Mouse (Mus musculus) lung, postnatal 0 days (tissue): ENCODE results near the gene Cfap157. TPM values are rescaled to one million over a fixed set of nuclear protein-coding genes. Genes with fewer than 3 reads are reported as not detected.

Experiments
- ATAC-seq: fragments of 200-750 bp; cut with Nextera tagmentation; 2 replicates; pipeline ENCODE4 v1.8.0; 2017; ENCODE audit warnings: moderate library complexity
- DNase-seq: peaks from one replicate; pipeline ENCODE4 v3.0.0-alpha.2; 2016; ENCODE audit warnings: low spot score
- H3K27ac ChIP-seq: fragments of 300-500 bp; sonication (generic); 2 replicates; pipeline ENCODE4 v1.5.1; 2014; ENCODE audit warnings: antibody characterized with exemption, mild to moderate bottlenecking, low read length, mixed read lengths
- H3K27me3 ChIP-seq: fragments of 300-500 bp; sonication (generic); replicated peaks from 2 replicates; pipeline ENCODE4 v1.6.1; 2014; ENCODE audit warnings: low read length, mixed read lengths; ENCODE audit not compliant: insufficient read depth
- H3K36me3 ChIP-seq: fragments of 300-500 bp; sonication (generic); 2 replicates; pipeline ENCODE4 v1.6.1; 2014; ENCODE audit warnings: low read length, mixed read lengths; ENCODE audit not compliant: insufficient read depth
- H3K4me1 ChIP-seq: fragments of 300-500 bp; sonication (generic); 2 replicates; pipeline ENCODE4 v1.6.1; 2014; ENCODE audit warnings: antibody characterized with exemption, low read depth, low read length, mixed read lengths; ENCODE audit not compliant: insufficient read depth
- H3K4me2 ChIP-seq: fragments of 300-500 bp; sonication (generic); replicated peaks from 2 replicates; pipeline ENCODE4 v1.6.1; 2014; ENCODE audit warnings: low read depth, mild to moderate bottlenecking, low read length, moderate library complexity, mixed read lengths
- H3K4me3 ChIP-seq: fragments of 300-500 bp; sonication (generic); 2 replicates; pipeline ENCODE4 v1.5.1; 2014; ENCODE audit warnings: low read depth, low read length
- H3K9ac ChIP-seq: fragments of 300-500 bp; sonication (generic); replicated peaks from 2 replicates; pipeline ENCODE4 v1.6.1; 2014; ENCODE audit warnings: low read depth, mild to moderate bottlenecking
- H3K9me3 ChIP-seq: fragments of 300-500 bp; sonication (generic); 2 replicates; pipeline ENCODE4 v1.6.1; 2016; ENCODE audit warnings: low read length, mixed read lengths
- CTCF ChIP-seq: IDR thresholded peaks from 2 replicates; pipeline ENCODE4 v1.5.1; 2016; ENCODE audit warnings: antibody characterized with exemption, mild to moderate bottlenecking
- EP300 ChIP-seq: IDR thresholded peaks from 2 replicates; pipeline ENCODE4 v1.6.1; 2016; ENCODE audit warnings: antibody characterized with exemption, mild to moderate bottlenecking, control low read depth
- WGBS: fragments of 180-500 bp; shearing (Covaris S2); extraction: QIAGEN DNeasy Blood & Tissue Kit; methylation state at CpG from one replicate; pipeline ENCODE4 v1.1.7; 2014; 5-methylcytosine and 5-hydroxymethylcytosine counted together
- polyA plus RNA-seq: library from polyadenylated mRNA; unstranded; fragments of >200 nt; fragmentation: Nextera tagmentation; extraction: Ambion mirVana; gene quantifications from 2 replicates; pipeline ENCODE4 v1.2.1, GENCODE M21; 2015

Gene Cfap157
- polyA plus RNA-seq, 1 experiment from 2014 or later = 2.2 TPM

DNA sequence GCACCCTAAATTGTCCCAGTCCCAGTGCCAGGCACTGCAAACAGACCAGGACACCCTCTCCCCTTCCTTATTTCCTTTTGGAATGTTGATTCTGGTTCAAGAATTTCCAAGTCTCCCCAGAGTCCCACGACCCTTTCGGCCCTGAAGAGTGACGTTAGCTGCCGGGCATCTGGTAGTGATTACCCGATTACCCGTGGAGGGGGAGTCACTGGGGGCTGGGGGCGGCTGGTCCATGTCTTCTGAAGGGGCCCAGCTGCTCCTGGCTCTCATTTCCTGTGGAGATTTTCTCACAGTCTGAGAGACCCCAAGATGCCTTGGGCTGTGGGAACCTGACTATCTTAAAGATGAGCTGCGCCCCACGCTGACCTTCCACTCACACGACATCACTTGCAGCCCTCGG, 53.4 kb downstream of the Cfap157 start:
- 0 out of 2 replicates have a peak overlapping the region, but pooled peaks have one; percentile 0 for H3K4me3 ChIP-seq
- peaks cover 8% of the 10 kb centered on the region; the same call in 1 of the 2 replicates for H3K4me1 ChIP-seq
- TF ChIP-seq CTCF = no peak
- TF ChIP-seq EP300 = no peak
- H3K4me2 ChIP-seq = peak overlapping the region; percentile 54
- H3K9ac ChIP-seq = no peak overlapping the region
- WGBS = 17% methylated on average over 11 of the region's 11 CpGs
- no peaks in the 10 kb centered on the region for H3K27me3 ChIP-seq
- no peaks in the 10 kb centered on the region for H3K36me3 ChIP-seq
- ATAC-seq (no peak), DNase-seq (peak; percentile 58)
- H3K9me3 ChIP-seq = no peaks in the 10 kb centered on the region
- peak overlapping the region; percentile 83 for H3K27ac ChIP-seq

DNA sequence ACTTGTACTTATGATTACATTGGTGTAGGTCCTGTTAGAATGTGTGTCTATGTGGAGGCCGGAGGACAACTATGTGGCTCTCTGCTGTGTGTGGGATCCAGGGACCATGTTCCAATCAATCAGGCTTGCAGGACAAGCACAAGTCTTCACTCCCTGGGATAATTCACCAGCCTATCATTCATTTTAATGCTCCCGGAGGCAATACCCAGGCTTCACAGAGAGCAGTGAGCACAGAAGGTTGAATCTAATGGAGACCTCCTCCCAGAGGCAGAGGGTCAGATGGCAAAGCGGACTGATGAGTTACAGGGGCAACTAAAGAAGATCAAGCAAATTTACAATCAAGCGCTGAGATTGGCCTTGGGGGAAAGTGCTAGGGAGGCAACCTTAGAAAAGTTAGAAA, 54.7 kb downstream of the Cfap157 start:
- H3K4me2 ChIP-seq = peak overlapping the region; percentile 54
- ATAC-seq (no peak), DNase-seq (no peak)
- H3K9me3 ChIP-seq = no peaks in the 10 kb centered on the region
- 47% methylated on average over 4 of the region's 4 CpGs for WGBS
- no peaks in the 10 kb centered on the region for H3K36me3 ChIP-seq
- TF ChIP-seq CTCF = no peak
- no peak for TF ChIP-seq EP300
- H3K27me3 ChIP-seq = no peaks in the 10 kb centered on the region
- H3K4me3 ChIP-seq = peak overlapping the region; percentile 48; the same call in 1 of the 2 replicates
- H3K27ac ChIP-seq = peak overlapping the region; percentile 83
- H3K4me1 ChIP-seq = peaks cover 8% of the 10 kb centered on the region; the same call in 1 of the 2 replicates
- H3K9ac ChIP-seq = peak overlapping the region; percentile 19; the same call in 1 of the 2 replicates

DNA sequence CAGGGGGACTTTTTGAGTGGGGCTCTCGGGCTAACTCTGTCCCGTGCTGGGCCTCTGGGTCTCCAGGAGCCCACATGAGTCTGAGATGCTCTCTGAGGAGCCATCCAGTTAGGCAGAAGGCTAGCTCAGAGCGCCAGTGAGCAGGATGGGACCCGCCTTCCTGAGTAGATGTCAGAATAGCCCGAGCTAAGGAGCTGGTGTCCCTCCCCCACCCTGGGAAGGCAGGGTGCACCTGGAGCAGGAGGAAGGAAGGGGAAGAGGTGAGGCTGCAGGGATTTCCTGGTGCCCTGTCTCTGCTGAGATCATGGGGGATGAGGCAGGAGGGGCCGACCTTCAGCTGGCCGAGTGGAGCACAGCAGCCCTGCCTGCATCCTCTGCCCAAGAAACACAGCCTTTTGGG, 55.8 kb downstream of the Cfap157 start:
- 33% methylated on average over 7 of the region's 7 CpGs for WGBS
- Histone ChIP-seq H3K4me1 (peaks cover 8% of the 10 kb centered on the region; the same call in 1 of the 2 replicates), H3K27ac (peak overlapping the region; percentile 83), H3K4me3 (peak overlapping the region; percentile 48), H3K36me3 (no peaks in the 10 kb centered on the region), H3K27me3 (no peaks in the 10 kb centered on the region), H3K9me3 (no peaks in the 10 kb centered on the region), H3K9ac (peak overlapping the region; percentile 54), H3K4me2 (peak overlapping the region; percentile 54)
- DNase-seq (peak; percentile 59), ATAC-seq (peak; percentile 29)
- TF ChIP-seq EP300 = peak; percentile 71
- TF ChIP-seq CTCF = no peak

DNA sequence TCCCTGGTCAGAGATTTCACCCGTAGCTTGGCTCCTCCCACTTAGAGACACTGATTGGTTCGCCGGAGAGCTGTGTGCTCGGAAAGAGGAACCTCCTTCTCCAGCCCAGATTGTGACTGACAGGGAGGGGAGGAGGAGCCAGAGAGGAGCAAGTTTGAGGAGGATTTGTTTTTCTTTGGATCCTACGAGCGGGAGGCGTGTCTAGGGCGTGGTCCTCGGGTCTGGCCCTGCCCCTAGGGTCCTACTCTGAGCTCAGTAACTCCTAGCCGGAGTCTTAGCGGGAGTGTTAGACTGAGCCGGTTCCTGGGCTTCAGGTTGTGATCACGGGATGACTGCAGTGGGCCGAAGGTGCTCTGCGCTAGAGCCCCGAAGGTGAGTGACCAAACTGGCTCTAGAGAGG, 56.8 kb downstream of the Cfap157 start:
- H3K4me1 ChIP-seq = peaks cover 8% of the 10 kb centered on the region; the same call in 1 of the 2 replicates
- no peaks in the 10 kb centered on the region for H3K27me3 ChIP-seq
- H3K4me2 ChIP-seq = peak overlapping the region; percentile 54
- H3K27ac ChIP-seq = peak overlapping the region; percentile 83
- H3K9ac ChIP-seq = peak overlapping the region; percentile 54
- 2% methylated on average over 16 of the region's 16 CpGs for WGBS
- H3K4me3 ChIP-seq = peak overlapping the region; percentile 48
- DNase-seq (peak; percentile 100), ATAC-seq (peak; percentile 98)
- H3K9me3 ChIP-seq = no peaks in the 10 kb centered on the region
- TF ChIP-seq CTCF (no peak), EP300 (no peak)
- no peaks in the 10 kb centered on the region for H3K36me3 ChIP-seq

Other genes starting within 250 kb of the Cfap157 start
- 8.0 and 8.4 TPM in 2 replicates for gene Fam102a, start 249.1 kb downstream of the Cfap157 start, polyA plus RNA-seq
- gene Dpm2, start 213.6 kb downstream of the Cfap157 start, polyA plus RNA-seq = 103 and 112 TPM in 2 replicates
- not detected in 2 replicates for gene Pip5kl1, start 209.6 kb downstream of the Cfap157 start, polyA plus RNA-seq
- gene 9430097D07Rik, start 208.7 kb downstream of the Cfap157 start, polyA plus RNA-seq = not detected in 2 replicates
- 32.0 and 38.9 TPM in 2 replicates for gene St6galnac4, start 197.3 kb downstream of the Cfap157 start, polyA plus RNA-seq
- 13.4 and 14.4 TPM in 2 replicates for gene St6galnac6, start 184.7 kb downstream of the Cfap157 start, polyA plus RNA-seq
- gene Ak1, start 162.7 kb downstream of the Cfap157 start, polyA plus RNA-seq = 31.7 and 36.3 TPM in 2 replicates
- 118 and 130 TPM in 2 replicates for gene Eng, start 137.8 kb downstream of the Cfap157 start, polyA plus RNA-seq
- 12.6 and 15.6 TPM in 2 replicates for gene Fpgs, start 80.3 kb downstream of the Cfap157 start, polyA plus RNA-seq
- gene Cdk9, start 71.4 kb downstream of the Cfap157 start, polyA plus RNA-seq = 62.8 and 68.7 TPM in 2 replicates
- 51.8 and 53.5 TPM in 2 replicates for gene Sh2d3c, start 63.4 kb downstream of the Cfap157 start, polyA plus RNA-seq
- 0.30 TPM in 2 replicates for gene 6330409D20Rik, start 43.4 kb downstream of the Cfap157 start, polyA plus RNA-seq
- 60.9 and 63.5 TPM in 2 replicates for gene Tor2a, start 27.2 kb downstream of the Cfap157 start, polyA plus RNA-seq
- gene Ttc16, start 8.8 kb downstream of the Cfap157 start, polyA plus RNA-seq = 1.8 and 2.4 TPM in 2 replicates
- 2.9 and 3.3 TPM in 2 replicates for gene Ptrh1, start 8.6 kb downstream of the Cfap157 start, polyA plus RNA-seq
- gene Stxbp1, start 62.8 kb upstream of the Cfap157 start, polyA plus RNA-seq = 22.2 and 22.4 TPM in 2 replicates
- gene Fam129b, start 91.7 kb upstream of the Cfap157 start, polyA plus RNA-seq = 121 and 150 TPM in 2 replicates
- 78.4 and 82.5 TPM in 2 replicates for gene Rpl12, start 177.1 kb upstream of the Cfap157 start, polyA plus RNA-seq
- gene Lrsam1, start 177.2 kb upstream of the Cfap157 start, polyA plus RNA-seq = 5.8 and 6.3 TPM in 2 replicates
- gene Slc2a8, start 197.7 kb upstream of the Cfap157 start, polyA plus RNA-seq = 19.5 and 20.1 TPM in 2 replicates